Mouse (Mus musculus) lung, embryonic 15.5 days (tissue): ENCODE results near the gene Tmub2. TPM values are rescaled to one million over a fixed set of nuclear protein-coding genes. Genes with fewer than 3 reads are reported as not detected.

Source experiments
- ATAC-seq: fragments of 200-750 bp; cut with Nextera tagmentation; 2 replicates; pipeline ENCODE4 v1.8.0; 2017; ENCODE audit warnings: moderate number of reproducible peaks, borderline replicate concordance; ENCODE audit not compliant: low FRiP score, low TSS enrichment; ENCODE audit errors: extremely low read depth
- H3K27ac ChIP-seq: fragments of 300-500 bp; sonication (generic); 2 replicates; pipeline ENCODE4 v1.5.1; 2015; ENCODE audit warnings: moderate library complexity, mild to moderate bottlenecking, inconsistent platforms
- H3K27me3 ChIP-seq: fragments of 300-500 bp; sonication (generic); 2 replicates; pipeline ENCODE4 v1.6.1; 2015; ENCODE audit warnings: inconsistent platforms
- H3K36me3 ChIP-seq: fragments of 300-500 bp; sonication (generic); 2 replicates; pipeline ENCODE4 v1.6.1; 2015; ENCODE audit warnings: inconsistent platforms
- H3K4me1 ChIP-seq: fragments of 300-500 bp; sonication (generic); 2 replicates; pipeline ENCODE4 v1.6.1; 2015; ENCODE audit warnings: inconsistent platforms
- H3K4me2 ChIP-seq: fragments of 300-500 bp; sonication (generic); 2 replicates; pipeline ENCODE4 v1.6.1; 2015; ENCODE audit warnings: inconsistent platforms, mild to moderate bottlenecking, moderate library complexity
- H3K4me3 ChIP-seq: fragments of 300-500 bp; sonication (generic); 2 replicates; pipeline ENCODE4 v1.5.1; 2015; ENCODE audit warnings: mild to moderate bottlenecking, inconsistent platforms
- H3K9ac ChIP-seq: fragments of 300-500 bp; sonication (generic); 2 replicates; pipeline ENCODE4 v1.6.1; 2015; ENCODE audit warnings: inconsistent platforms
- H3K9me3 ChIP-seq: fragments of 300-500 bp; sonication (generic); 2 replicates; pipeline ENCODE4 v1.6.1; 2016; ENCODE audit warnings: inconsistent platforms
- WGBS: fragments of 180-500 bp; shearing (Covaris S2); methylation state at CpG from one replicate; pipeline ENCODE4 v1.1.7; 2015; 5-methylcytosine and 5-hydroxymethylcytosine counted together
- polyA plus RNA-seq: library from polyadenylated mRNA; unstranded; fragments of >200 nt; fragmentation: Nextera tagmentation; extraction: Ambion mirVana; gene quantifications from 2 replicates; pipeline ENCODE4 v1.2.1, GENCODE M21; 2015

Tmub2 gene
- polyA plus RNA-seq, 1 experiment from 2014 or later, result 51.4 TPM

DNA sequence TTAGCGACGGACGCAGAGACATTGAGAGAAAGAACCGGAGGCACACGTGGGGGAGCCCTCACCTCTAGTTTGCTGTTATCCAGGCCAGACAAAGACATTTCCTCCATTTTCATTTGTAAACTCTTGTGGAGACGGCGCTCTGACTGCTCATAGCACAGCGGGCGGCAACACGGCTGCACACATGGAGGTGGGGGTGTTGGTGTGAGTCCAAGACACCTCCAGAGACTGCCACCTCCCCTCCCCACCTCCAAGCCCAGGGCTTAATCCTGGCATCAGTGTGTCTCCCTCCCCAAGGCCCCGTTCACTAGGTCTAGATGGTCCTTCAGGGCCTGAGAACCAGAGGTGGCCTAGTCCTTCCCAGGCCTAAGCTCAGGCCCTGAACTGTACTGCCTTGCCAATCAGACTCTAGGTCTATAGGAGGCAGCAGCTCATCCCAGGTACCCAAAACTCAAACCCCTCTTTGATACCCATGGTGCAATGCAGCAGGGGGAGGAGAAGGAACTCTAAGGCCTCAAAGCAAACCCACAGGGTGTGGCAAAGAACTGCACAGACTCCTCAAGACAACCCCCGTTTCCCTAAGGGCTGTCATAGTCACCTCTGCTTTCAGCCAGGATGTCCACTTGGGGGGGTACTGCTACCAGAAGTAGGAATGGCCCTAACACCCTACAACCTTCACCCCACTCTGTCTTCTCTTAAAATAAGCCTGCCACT is 10.3 kb downstream of the Tmub2 start:
- Histone ChIP-seq H3K9me3 (no peaks in the 10 kb centered on the region), H3K9ac (peak overlapping the region; percentile 97), H3K27ac (peak overlapping the region; percentile 100), H3K4me2 (peak overlapping the region; percentile 86), H3K4me1 (peaks cover 23% of the 10 kb centered on the region), H3K4me3 (peak overlapping the region; percentile 93), H3K36me3 (peaks cover 39% of the 10 kb centered on the region), H3K27me3 (no peaks in the 10 kb centered on the region)
- no peak for ATAC-seq
- 53% methylated on average over 12 of the region's 12 CpGs for WGBS

DNA sequence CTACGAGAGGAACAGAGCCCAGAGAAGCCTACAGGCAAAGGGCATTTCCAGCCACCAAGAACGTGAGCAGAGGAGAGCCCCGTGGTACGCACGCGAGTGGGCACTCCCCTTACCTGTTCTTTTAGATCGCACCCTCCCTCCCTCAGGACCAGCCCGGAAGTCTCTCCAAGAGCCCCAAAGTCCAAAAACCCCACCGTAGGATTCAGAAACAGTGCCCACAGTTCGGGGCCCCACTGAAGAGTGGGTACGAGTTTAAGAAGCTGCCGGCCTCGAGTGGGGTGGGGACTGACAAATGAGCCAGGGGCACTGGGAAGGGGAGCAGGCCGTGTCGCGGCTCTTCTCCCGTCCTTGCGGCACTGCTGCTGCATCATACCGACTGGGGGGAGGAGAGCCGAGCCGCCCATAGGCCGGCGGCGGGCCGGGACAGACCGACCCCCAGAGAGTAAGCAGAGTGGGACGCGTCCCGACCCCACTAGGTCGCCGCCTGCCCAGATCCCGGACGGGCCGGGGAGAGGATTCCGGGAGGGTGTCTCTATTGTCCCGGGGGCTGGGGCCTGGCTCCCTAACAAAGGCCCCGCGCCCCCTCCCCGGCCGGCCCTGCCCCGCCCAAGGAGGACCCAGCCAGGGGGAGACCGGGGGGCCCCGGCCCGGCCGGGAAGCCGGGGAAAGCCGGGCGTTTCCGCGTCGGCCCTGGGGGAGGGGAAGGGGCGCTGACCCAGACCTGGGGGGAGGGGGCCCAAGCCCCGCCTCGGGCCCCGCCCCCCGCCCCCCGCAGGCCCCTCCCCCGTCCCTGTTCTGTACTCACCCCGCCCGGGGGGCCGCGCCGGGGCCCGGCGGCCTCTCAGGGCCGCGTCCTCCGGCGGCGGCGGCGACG is 11.1 kb downstream of the Tmub2 start:
- peak overlapping the region; percentile 86 for H3K4me2 ChIP-seq
- peaks cover 33% of the 10 kb centered on the region for H3K36me3 ChIP-seq
- H3K4me3 ChIP-seq, result peak overlapping the region; percentile 93
- no peaks in the 10 kb centered on the region for H3K9me3 ChIP-seq
- peak; percentile 19 for ATAC-seq
- H3K9ac ChIP-seq, result peak overlapping the region; percentile 97
- H3K27me3 ChIP-seq, result no peaks in the 10 kb centered on the region
- WGBS, result under 1% methylated on average over 60 of the region's 73 CpGs
- H3K27ac ChIP-seq, result peak overlapping the region; percentile 100
- H3K4me1 ChIP-seq, result peaks cover 23% of the 10 kb centered on the region

DNA sequence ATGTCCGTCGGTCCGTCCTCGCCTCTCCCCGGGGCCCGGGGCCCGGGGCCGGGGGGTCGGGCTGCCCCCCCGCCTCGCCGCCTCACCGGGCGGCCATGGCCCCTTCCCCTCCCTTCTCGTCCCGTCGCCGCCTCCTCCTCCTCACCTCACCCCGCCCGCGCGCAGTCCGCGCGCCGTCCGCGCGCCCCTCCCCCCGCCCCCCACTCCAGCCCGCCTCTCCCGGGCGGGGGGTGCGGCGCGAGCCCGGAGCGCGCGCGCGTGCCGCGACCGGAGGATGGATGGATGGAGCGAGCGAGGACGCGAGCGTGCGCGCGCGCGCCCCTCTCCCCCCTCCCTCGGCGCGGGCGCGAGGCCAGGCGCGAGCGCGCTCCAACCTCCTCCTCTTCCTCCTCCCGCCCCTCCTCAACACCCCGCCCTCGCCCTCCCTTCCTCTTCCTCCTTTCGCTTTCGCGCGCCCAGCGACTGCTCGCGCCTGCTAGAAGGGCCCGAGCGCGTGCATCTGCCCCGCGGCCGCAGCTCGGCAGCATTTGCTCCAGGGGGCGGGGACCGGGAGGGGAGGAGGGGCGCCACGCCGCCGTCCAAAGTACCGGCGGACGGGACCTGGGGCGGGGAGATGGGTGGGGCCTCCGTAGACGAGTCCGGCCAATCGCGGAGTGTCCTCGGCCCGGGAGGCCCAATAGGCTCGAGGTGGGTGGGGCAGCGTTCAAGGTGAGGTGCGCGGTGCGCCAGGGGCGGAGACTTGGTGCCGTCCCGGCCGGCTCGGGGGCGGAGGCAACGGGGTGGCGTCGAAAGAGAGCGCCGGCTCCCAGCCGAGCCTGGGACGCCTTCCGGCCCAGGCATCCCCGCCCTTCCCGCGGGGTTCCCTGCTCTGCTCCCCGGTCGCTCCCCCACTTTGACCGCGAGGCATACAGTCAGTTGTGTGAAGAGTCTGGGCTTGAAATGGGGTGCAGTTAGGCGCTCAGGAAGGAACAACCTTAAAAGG is 12.1 kb downstream of the Tmub2 start, which contains the start of gene Atxn7l3:
Gene Atxn7l3 (minus strand): TSS at position 141 of the 982 bp plus-strand sequence.
- peak; percentile 94 for ATAC-seq

DNA sequence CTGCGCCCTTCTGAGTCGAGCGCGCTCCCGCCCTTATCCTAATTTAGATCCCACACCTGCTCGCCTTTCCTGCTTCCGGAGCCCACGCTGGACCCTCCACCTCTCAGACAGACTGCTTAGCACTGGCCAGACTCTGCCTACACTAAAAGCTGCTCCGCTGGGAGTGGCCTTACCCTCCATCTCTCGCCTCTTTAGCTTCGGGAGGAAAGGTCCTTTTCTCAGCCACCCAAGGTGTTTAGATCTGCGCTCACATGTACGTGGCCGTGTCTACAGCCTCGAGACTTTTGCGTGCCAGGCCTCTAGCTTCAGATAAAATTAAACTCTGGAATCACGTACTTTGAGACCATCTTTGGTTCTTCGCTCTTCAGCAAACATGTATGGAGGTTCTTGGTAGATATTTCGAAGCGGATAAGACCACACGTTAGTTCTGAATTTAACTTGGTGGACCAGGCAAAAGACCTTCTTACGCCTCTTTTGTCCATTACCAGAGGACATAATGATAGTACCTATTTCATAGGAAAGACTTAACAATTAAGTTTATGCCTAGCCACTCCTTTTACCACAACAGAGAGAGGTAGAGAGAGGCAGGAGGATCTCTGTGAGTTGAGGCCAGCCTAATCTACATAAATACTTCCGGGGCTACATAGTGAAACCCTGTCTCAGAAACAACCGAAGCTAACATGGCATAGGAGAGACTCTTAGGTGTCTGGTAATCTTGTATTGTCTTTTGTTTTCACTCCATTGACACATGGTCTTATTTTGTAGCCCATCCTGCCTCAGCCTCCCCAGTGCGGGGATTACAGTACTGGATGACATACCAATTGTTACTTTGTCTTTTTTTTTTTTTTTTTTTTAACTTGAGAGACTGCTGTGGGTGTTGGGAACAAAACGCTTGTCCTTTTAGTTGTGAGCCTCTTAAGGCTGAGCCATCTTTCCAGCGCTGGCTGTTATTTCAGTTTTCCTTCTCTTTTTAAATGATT is 13.1 kb downstream of the Tmub2 start:
- WGBS, result 23% methylated on average over 27 of the region's 27 CpGs
- H3K9ac ChIP-seq, result peak overlapping the region; percentile 67
- H3K4me1 ChIP-seq, result peaks cover 23% of the 10 kb centered on the region
- no peaks in the 10 kb centered on the region for H3K9me3 ChIP-seq
- H3K27ac ChIP-seq, result peak overlapping the region; percentile 100
- peak; percentile 19; the same call in 1 of the 2 replicates for ATAC-seq
- peaks cover 13% of the 10 kb centered on the region; the same call in 1 of the 2 replicates for H3K36me3 ChIP-seq
- peak overlapping the region; percentile 86 for H3K4me2 ChIP-seq
- H3K4me3 ChIP-seq, result peak overlapping the region; percentile 93
- H3K27me3 ChIP-seq, result no peaks in the 10 kb centered on the region

More for the DNA sequence above, 12.1 kb downstream of the Tmub2 start, which contains the start of gene Atxn7l3:
- peak within 1 kb of the TSS; percentile 97 for H3K9ac ChIP-seq
- H3K4me2 ChIP-seq, result peak within 1 kb of the TSS; percentile 86
- H3K27ac ChIP-seq, result peak within 1 kb of the TSS; percentile 100
- H3K36me3 ChIP-seq, result peaks cover 23% of the 10 kb centered on the region
- peak within 1 kb of the TSS; percentile 93 for H3K4me3 ChIP-seq
- H3K9me3 ChIP-seq, result no peaks in the 10 kb centered on the region
- WGBS, result under 1% methylated on average over 84 of the region's 125 CpGs
- H3K27me3 ChIP-seq, result no peaks in the 10 kb centered on the region
- peaks cover 23% of the 10 kb centered on the region for H3K4me1 ChIP-seq

DNA sequence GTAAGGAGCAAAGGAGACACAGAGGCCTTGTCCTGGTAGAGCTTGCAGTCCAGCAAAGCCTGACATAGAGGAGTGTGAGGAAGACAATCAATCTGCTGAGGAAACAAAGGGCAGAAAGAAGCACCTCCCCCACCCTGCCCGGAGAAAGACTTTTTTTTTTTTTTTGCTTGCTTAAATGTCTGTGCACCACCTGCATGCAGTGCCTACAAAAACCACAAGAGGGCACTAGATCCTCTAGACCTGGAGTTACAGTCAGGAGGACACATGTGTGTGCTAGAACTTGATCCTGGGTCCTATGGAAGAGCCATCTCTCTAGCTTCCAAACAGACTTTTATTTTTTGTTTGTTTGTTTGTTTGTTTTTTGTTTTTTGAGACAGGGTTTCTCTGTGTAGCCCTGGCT is 15.1 kb downstream of the Tmub2 start:
- H3K27ac ChIP-seq, result no peak overlapping the region
- H3K27me3 ChIP-seq, result no peaks in the 10 kb centered on the region
- no peak for ATAC-seq
- no peak overlapping the region for H3K4me2 ChIP-seq
- peaks cover 13% of the 10 kb centered on the region for H3K4me1 ChIP-seq
- no peak overlapping the region for H3K4me3 ChIP-seq
- WGBS, result 13% methylated on average over 1 of the region's 1 CpGs
- H3K36me3 ChIP-seq, result no peaks in the 10 kb centered on the region
- H3K9ac ChIP-seq, result no peak overlapping the region
- no peaks in the 10 kb centered on the region for H3K9me3 ChIP-seq

DNA sequence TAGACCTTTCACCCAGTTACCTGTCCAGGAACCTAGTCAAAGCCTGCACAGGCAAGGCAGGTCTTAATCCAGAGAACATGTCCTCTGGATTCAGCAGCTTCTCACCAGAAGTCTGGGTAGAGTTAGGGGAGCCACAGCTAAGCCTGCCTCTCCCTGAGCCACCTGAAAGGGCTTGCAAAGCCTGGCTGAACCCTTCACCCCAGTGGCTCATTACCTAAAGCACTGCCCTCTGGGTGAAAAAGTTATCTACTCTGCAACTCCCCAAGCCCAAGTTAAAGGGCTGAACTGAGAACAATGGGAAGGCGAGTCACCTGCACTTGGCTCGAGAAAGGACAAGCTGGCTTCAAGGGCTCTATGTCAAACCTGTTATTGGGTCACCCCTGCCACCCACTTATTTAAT is 19.4 kb downstream of the Tmub2 start:
- H3K27me3 ChIP-seq, result no peaks in the 10 kb centered on the region
- peaks cover 24% of the 10 kb centered on the region for H3K36me3 ChIP-seq
- no peaks in the 10 kb centered on the region for H3K9me3 ChIP-seq
- WGBS, result 43% methylated on average over 2 of the region's 2 CpGs
- H3K4me3 ChIP-seq, result no peak overlapping the region
- ATAC-seq, result no peak
- peaks cover 5% of the 10 kb centered on the region for H3K4me1 ChIP-seq
- no peak overlapping the region for H3K9ac ChIP-seq
- H3K27ac ChIP-seq, result no peak overlapping the region
- H3K4me2 ChIP-seq, result no peak overlapping the region

DNA sequence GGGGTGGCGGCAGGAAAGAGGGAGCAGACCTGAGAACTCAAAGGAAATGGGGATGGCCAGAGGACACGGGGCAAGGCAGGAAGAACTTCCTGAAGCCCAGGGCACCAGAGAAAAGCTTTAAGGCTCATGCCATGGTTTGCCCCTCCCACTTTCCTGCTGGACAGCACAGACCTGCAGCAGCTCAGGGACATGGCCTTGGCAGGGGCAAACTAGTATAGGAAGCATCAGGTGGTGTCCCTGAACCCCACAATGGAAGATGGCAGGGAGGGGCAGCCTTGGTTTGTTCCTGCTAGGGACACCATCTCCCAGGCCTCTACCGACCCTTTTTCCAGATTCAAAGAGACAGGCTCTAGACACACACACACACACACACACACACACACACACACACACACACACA is 20.6 kb downstream of the Tmub2 start:
- Histone ChIP-seq H3K9ac (no peak overlapping the region), H3K9me3 (no peaks in the 10 kb centered on the region), H3K36me3 (peaks cover 35% of the 10 kb centered on the region), H3K4me3 (no peak overlapping the region), H3K27me3 (no peaks in the 10 kb centered on the region), H3K4me1 (peaks cover 17% of the 10 kb centered on the region), H3K4me2 (no peak overlapping the region), H3K27ac (no peak overlapping the region)
- WGBS, result 38% methylated on average over 3 of the region's 3 CpGs
- ATAC-seq, result no peak

DNA sequence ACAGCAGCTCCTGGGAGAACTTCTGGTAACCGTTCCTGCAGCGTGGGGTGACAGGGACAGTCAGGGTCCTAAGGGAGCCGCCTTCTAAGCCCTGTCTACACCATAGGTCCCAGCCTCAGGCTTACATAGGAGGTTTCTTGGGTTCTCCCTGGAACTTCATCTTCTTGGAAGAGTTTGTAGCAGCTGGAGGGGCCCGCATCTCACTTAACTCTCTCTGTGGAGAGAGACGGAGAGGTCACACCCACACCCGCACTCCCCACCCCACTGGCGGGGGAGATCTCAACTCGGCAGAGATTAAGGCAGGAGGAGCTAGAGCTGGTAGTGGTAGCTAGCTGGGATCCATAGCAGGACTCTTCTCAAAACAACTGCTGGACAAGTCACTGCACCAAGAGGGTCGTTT is 23.4 kb downstream of the Tmub2 start:
- H3K36me3 ChIP-seq, result peaks cover 47% of the 10 kb centered on the region

DNA sequence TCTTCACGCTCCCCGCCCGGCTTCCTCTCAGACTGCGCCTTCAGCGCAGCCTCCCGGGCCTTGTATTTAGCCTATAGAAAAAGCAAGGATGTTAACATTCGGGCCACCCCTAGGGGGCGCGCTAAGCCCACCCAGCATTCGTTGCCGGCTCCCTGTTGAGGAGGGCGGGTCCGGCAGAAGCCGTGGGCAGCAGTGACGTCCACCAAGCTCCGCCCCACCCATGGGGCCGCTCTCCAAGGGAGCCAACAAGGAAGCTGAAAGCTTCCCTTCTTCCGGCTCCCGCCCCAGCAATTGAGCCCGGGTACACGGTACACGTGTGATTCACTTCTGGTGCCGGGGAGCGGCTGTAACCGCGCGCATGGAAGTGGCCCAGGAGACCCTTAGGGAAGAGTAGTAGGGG is 24.2 kb downstream of the Tmub2 start:
- peak overlapping the region; percentile 68 for H3K4me2 ChIP-seq
- H3K4me1 ChIP-seq, result peaks cover 25% of the 10 kb centered on the region
- no peaks in the 10 kb centered on the region for H3K27me3 ChIP-seq
- 1% methylated on average over 27 of the region's 27 CpGs for WGBS
- H3K27ac ChIP-seq, result peak overlapping the region; percentile 68
- H3K36me3 ChIP-seq, result peaks cover 55% of the 10 kb centered on the region
- H3K9me3 ChIP-seq, result no peaks in the 10 kb centered on the region
- ATAC-seq, result peak; percentile 93
- 0 out of 2 replicates have a peak overlapping the region, but pooled peaks have one; percentile 4 for H3K9ac ChIP-seq
- H3K4me3 ChIP-seq, result peak overlapping the region; percentile 41

More for the DNA sequence above, 23.4 kb downstream of the Tmub2 start:
- Histone ChIP-seq H3K4me3 (no peak overlapping the region), H3K9me3 (no peaks in the 10 kb centered on the region), H3K27ac (no peak overlapping the region), H3K4me2 (no peak overlapping the region), H3K4me1 (peaks cover 25% of the 10 kb centered on the region), H3K9ac (no peak overlapping the region), H3K27me3 (no peaks in the 10 kb centered on the region)
- ATAC-seq, result no peak
- 82% methylated on average over 9 of the region's 9 CpGs for WGBS
